18 mouse cellular contexts compared by ENCODE assay signal in the genomic region with DNA sequence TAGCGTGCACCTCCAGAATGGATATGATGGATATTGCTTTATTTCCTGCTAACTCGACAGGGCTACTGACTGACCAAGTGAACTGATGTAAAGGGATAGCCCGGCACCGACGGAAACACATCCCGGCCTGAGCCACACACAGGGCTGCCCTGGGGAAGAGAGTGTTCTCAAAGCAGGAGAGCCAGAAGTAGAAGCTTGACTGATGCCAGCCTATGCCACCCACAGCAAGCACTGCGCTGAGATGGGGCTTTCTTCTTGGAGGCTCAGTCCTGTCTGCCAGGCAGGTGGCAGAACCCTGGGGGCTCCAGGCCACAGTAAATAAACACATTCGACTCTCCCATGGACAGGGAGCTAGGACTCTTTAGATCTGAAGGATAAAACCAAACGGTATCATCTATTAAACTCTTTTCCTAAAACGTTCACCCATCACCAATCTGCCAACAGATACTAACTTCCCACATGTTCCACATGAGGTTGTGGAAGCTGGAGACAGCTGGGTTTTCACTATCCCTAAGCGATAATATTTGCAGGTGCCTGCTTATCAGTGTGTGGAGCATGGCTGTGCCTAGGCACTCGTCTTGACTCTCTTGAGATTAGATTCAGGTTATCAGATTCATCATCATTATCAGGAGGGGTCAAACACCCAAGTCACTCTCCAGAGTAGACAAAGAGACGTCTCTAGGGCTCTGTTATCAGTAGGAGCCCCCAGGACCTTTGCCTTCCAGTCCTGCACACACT.
"Had no signal": no experiment of that assay in that cellular context is flagged by ENCODE, and none has a peak within 500 bp of the region (broad histone marks: within the 10 kb centered on the region; RNA-seq: fewer than 3 reads in every experiment).

No protein-coding gene starts in this region.

- H3K9ac ChIP-seq: kidney, embryonic 15.5 days; limb, embryonic 13.5 days; liver, embryonic 12.5 days; lung, embryonic 14.5 days; neural tube, embryonic 15.5 days had no signal

- H3K27ac ChIP-seq: kidney, embryonic 15.5 days; limb, embryonic 13.5 days; midbrain, embryonic 10.5 days; neural tube, embryonic 15.5 days had no signal

- H3K9me3 ChIP-seq: kidney, embryonic 15.5 days; limb, embryonic 13.5 days; liver, embryonic 12.5 days; midbrain, embryonic 10.5 days; neural tube, embryonic 15.5 days had no signal

- H3K27me3 ChIP-seq: kidney, embryonic 15.5 days; limb, embryonic 13.5 days; liver, embryonic 12.5 days; neural tube, embryonic 15.5 days had no signal

- ATAC-seq: liver, embryonic 12.5 days had no signal

- H3K4me1 ChIP-seq: kidney, embryonic 15.5 days; limb, embryonic 13.5 days; neural tube, embryonic 15.5 days had no signal

- H3K36me3 ChIP-seq: kidney, embryonic 15.5 days; liver, embryonic 12.5 days had no signal

- H3K4me3 ChIP-seq: kidney, embryonic 15.5 days; limb, embryonic 13.5 days; liver, embryonic 12.5 days; midbrain, embryonic 10.5 days; myocyte; neural tube, embryonic 15.5 days had no signal

- DNase-seq: kidney, adult 2 months; kidney, postnatal 14 days; layer of hippocampus, adult 9-11 months; left cerebral cortex, postnatal 4 days; lung, embryonic 14.5 days; lung, postnatal 10 days; lung, postnatal 4 days; midbrain, embryonic 14.5 days; right cerebral cortex, postnatal 4 days; spleen, adult 18-20 months; thymus, adult 18-20 months; thymus, postnatal 14 days had no signal
